Mouse (Mus musculus): ENCODE data around the gene Loxl1.
"Not testable (repeated sequence)": the region's sequence is repeated elsewhere in the genome, so short reads cannot be mapped to it uniquely, and the experiment has no call there.

The Loxl1 gene

DNA sequence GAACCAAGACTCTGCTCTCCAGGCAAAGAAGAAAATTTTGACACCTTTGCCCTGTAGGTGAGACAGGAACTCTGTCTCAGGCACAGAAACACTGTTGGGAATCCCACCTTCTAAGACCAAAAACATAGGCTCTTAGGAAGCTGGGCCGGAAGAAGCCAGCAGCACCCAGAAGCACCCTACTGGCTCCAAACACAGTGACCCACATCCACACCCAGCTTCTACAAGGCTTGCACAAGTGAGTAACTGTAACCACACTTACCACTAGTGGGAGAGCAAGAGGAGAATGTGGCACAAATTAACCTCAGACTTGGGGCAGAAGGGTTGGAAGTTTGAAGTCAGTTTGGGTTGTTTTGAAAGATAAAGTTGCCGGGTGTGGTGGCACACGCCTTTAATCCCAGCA lies 37.2 kb downstream of the Loxl1 start:
- DNase-seq, result no peak

- peak; percentile 66 for DNase-seq
These were observed 37.7 kb downstream of the Loxl1 start for GRCm38 (mm10) chr9:58275115-58275774.

- DNase-seq, result no peak
These were observed 38.4 kb downstream of the Loxl1 start for GRCm38 (mm10) chr9:58274626-58275025.

DNA sequence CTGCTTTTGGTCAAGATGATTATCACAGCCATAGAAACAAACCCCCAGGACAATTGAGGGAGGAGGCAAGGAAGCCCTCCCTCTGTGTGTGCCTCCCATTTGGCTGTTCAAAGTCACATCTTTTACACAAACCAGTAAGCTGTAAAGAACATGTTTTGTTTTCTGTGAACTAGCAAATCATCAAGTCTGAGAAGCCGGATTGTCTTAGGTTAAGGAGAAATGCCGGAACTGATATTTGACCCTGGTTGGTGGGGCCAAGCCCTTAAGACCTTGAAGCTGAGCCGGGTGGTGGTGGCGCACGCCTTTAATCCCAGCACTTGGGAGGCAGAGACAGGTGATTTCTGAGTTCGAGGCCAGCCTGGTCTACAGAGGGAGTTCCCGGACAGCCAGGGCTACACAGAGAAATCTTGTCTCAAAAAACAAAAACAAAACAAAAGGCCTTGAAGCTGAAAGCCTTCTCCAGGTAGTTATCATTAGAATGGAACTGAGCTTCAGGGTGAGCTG lies 38.8 kb downstream of the Loxl1 start:
- no peak for DNase-seq

DNA sequence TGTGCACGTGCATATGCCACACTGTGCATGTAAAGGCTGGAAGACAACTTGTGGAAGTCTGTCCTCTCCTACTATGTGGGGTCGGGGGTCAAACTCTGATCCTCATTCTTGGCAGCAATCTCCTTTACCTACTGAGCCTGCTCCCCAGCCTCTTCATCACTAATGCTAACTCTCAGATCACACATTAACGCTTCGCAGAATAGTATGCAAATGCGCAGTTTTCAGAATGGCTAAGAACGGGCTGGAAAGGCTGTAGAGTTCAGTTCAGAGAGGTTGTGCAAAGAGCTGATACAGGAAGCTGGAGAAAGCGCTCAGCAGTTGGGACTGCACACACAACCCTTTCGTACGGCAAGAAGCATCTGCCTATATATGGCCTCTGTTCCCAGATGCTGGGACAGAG lies 40.1 kb downstream of the Loxl1 start:
- DNase-seq, result peak; percentile 43

- no peak for DNase-seq
These were observed 40.9 kb downstream of the Loxl1 start for GRCm38 (mm10) chr9:58272068-58272541.

- not testable (repeated sequence) for DNase-seq
These were observed 41.4 kb downstream of the Loxl1 start for GRCm38 (mm10) chr9:58271551-58271950.

GRCm38 (mm10) chr9:58271109-58271508 lies 41.9 kb downstream of the Loxl1 start:
- no peak for DNase-seq

DNA sequence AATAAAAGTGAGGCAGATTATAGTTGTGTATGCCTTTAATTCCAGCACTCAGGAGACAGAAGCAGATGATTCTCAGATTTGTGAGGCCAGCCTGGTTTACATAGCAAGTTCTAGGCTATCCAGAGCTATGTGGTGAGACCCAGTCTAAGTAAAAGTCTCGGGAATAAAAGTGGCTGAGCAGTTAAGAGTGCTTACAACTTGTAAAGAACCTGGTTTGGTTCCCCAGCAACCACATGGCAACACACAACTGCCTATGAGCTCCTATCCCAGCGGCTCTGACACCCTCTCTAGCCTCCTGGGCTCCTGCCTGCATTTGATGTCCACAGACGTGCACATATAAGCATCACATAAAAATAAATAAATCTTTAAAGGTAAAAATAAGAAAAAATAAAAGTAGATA lies 42.9 kb downstream of the Loxl1 start:
- no peak for DNase-seq

DNA sequence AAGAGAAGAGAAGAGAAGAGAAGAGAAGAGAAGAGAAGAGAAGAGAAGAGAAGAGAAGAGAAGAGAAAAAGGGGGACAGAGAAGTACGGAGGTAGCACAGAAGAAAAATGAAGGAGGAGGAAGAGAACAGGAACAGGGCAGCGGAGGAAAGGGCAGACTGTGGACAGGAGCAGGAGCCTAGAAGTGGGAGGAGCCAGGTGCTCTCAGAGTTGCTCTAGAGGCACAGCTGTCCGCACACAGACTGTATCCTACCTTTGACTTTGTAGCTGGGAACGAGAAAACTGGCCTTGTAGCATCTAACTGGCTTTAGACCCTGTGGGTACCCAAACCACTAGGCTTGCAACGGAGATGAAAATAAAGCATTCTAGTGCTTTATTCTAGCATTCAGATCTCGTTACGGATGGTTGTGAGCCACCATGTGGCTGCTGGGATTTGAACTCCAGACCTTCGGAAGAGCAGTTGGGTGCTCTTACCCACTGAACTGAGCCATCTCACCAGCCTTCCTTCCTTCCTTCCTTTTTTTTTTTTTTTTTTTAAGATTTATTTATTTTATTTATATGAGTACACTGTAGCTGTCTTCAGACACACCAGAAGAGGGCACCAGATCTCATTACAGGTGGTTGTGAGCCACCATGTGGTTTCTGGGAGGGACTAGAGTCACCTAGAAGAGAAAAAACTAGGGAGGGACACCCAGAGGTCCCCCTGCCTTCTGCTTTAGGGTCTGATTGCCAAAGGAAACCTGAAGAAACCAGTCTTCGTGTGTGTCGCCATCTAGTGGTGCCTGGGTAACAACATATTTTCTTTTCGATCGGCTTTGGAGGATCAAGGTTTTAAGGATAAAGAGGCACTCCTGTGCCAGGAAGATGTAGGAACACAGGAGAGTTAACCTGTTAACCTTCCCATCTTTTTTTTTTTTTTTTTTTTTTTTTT lies 44.3 kb downstream of the Loxl1 start:
- peak; percentile 71 for DNase-seq

- no peak for DNase-seq
These were observed 45.9 kb downstream of the Loxl1 start for GRCm38 (mm10) chr9:58267046-58267445.

DNA sequence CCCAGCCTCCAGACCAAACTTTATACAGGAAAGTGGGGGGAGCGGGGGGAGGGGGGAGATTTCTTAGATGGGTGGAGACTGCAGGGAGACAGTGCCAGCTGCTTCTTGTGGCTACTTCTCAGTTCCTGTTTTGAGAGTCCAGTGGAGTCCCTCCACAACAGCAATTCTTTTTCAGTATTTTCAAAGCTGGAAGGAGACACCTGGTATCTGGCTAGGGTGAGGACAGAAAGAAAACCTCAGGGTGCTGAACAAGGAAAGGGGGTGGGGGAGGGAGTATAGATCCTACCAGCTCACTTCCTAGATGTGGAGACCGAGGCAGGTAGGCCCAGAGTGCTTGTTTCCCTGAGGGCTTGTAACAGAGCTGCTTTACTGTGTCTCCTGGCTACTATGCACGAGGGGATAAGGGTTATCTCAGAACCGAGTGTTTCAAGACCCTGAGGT lies 46.4 kb downstream of the Loxl1 start:
- no peak for DNase-seq

DNA sequence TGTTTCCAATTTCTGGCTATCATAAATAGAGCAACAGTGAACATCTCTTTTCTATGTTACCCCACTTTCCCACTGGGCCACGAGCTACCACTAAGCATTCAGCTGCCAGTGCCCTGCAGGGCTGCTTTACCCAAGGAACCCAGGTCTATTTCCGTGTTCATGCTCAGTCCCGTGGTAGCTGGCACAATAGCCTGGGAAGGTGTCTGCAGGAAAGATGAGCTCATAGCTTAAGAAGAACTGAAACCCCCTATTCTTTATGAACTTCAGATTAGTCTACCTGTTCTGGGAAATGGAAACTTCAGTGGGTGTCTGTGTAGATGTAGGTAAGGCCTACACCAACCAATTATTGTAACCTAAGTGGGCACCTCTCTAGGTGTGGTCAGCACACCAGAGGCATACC lies 47.6 kb downstream of the Loxl1 start:
- DNase-seq, result no peak

DNA sequence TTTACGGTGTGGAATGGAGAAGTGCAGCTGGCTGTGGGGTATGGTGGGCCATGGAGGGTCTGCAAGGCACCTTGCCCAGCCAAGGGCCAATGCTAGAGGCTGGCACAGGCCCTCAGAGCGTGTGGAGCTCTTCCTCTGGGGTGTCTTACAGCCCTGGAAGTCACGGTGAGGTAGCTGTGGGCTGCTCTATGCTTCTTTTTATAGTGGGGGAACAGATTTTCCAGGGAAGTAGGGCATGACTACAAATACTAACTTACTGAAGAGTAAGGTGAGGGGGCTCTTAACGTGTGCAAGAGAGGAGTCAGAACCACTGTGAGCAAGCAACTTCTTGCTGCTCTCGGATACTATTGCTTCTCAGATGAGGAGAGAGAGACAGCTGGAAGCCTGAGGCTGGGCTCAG lies 50.5 kb downstream of the Loxl1 start:
- DNase-seq, result no peak

- DNase-seq, result no peak
These were observed 57.0 kb downstream of the Loxl1 start for GRCm38 (mm10) chr9:58255704-58256685.

GRCm38 (mm10) chr9:58255105-58255504 lies 57.9 kb downstream of the Loxl1 start:
- DNase-seq, result no peak

- not testable (repeated sequence) for DNase-seq
These were observed 59.2 kb downstream of the Loxl1 start for GRCm38 (mm10) chr9:58253805-58254122.

DNA sequence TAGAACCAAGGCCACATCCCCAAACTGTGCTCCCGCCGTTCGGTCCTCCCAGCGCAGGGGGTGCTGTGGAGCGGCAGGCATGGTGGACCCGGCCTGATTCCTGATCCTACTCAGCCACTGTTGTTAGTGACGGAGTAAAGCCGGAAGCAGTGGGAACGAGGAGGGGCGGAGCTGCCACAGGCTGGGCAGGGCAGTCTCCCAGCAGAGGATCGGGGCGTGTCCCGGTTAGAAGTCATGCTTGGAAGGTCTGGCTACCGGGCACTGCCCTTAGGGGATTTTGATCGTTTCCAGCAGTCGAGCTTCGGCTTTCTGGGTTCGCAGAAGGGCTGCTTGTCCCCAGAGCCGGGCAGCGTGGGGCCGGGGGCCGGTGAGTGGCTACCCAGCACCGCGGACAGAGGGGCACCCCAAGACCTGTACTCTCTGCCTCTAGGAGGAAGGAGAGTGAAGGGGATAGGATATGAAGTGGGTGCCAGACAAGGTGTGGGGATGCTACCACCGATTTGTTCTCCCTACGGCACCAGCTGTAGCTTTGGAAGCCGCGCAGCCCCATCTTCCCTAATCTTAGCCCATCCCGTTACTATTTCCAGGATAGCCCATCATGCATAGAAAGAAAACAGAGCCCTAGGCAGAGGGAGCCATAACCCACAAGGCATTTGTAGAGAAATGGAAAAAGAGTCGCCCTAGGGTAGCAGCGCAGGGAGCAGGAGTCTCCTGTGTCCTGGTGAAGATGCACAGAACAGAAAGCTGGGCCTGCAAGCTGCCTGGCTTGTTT lies 59.8 kb downstream of the Loxl1 start, which contains the start of gene Stoml1:
Gene Stoml1, plus strand, starts transcription at position 132 of the 772 bp plus-strand sequence.
- peak; percentile 96 for DNase-seq

DNA sequence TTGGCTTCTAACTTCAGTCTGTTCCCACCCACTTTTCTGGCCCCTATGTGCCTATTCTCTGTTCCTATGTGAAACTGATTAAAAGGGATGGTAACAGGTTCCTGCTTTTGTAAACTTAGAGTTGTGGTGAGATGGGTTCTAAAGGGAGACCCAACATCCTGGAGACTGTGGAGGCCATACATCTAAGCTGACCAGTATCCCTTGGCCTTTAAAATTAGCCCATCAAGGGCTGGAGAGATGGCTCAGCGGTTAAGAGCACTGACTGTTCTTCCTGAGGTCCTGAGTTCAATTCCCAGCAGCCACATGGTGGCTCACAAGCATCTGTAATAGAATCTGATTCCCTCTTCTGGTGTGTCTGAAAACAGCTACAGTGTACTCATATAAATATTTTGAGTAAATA lies 62.3 kb downstream of the Loxl1 start:
- DNase-seq, result not testable (repeated sequence)

GRCm38 (mm10) chr9:58250322-58250721 lies 62.7 kb downstream of the Loxl1 start:
- no peak for DNase-seq

DNA sequence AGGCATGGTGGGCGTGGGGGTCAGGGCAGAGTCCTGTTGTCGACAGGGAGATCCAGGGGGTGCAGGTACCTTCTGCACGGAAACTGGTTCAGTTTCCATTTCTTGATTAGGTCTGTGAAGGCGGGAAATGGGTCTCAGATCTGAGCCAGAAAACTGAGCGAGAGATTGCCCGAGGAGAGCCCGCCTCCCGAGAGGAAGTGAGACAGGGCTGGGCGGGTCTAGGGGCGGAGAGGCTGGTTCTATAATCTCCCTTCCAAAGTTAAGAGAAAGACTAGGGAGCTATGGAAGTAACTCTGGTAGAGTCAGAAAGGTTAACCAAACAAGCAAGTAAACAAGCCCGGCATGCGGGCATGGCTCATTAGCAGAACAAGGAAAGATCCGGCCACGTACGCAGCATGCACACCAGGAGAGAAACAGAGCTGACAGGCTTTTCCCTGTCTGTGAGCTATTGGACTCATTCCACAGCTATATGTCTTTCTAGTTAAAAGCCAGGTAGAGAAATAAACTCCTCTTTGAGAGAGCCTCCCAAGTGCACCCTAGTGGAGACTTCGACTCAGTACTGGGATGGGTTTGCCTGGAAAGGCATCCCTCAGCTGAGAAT lies 63.3 kb downstream of the Loxl1 start, which contains the start of gene Pml:
Gene Pml, minus strand, starts transcription at position 195 of the 601 bp plus-strand sequence.
- DNase-seq, result peak; percentile 85

Data from kidney, adult 18-20 months (tissue).